14 mouse cellular contexts compared by ENCODE assay signal in the genomic region with DNA sequence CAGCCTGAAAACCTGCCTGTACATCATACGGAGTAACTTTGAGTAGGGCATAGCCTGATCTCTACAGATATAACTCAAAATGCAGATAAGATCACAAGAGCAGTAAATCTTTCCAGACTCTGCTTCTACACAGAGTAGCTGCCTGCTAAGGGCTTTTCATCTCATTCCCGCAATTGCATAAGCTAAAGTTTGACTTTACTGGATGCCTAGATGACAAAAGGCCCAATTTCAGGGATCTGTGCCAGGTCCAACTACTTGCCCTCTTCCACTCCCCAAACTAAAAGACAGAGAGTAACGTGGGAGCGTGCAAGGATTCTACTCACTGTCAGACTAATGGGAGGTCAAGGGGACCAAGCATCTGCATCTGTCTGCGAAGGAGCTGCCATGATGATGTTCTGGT.
"Had no signal": no experiment of that assay in that cellular context is flagged by ENCODE, and none has a peak within 500 bp of the region (broad histone marks: within the 10 kb centered on the region; RNA-seq: fewer than 3 reads in every experiment).

No protein-coding gene starts in this region.

- H3K9ac ChIP-seq: lung, embryonic 14.5 days; midbrain, embryonic 12.5 days; neural tube, embryonic 12.5 days; stomach, embryonic 15.5 days had no signal

- DNase-seq: lung, adult 18-20 months; lung, embryonic 14.5 days; lung, postnatal 10 days; lung, postnatal 4 days; midbrain, embryonic 14.5 days; right cerebral cortex, postnatal 14 days; thymus, adult 2 months; thymus, postnatal 25 days; thymus, postnatal 4 days had no signal

- H3K4me3 ChIP-seq: midbrain, embryonic 10.5 days; midbrain, embryonic 12.5 days; neural tube, embryonic 12.5 days; stomach, embryonic 15.5 days had no signal

- H3K27me3 ChIP-seq: midbrain, embryonic 12.5 days; neural tube, embryonic 12.5 days; stomach, embryonic 15.5 days had no signal

- H3K27ac ChIP-seq: midbrain, embryonic 10.5 days; midbrain, embryonic 12.5 days; neural tube, embryonic 12.5 days; stomach, embryonic 15.5 days; stomach, postnatal 0 days had no signal

- H3K4me1 ChIP-seq: midbrain, embryonic 10.5 days; midbrain, embryonic 12.5 days; neural tube, embryonic 12.5 days; stomach, embryonic 15.5 days had no signal

- H3K36me3 ChIP-seq: midbrain, embryonic 10.5 days; midbrain, embryonic 12.5 days; neural tube, embryonic 12.5 days; stomach, embryonic 15.5 days had no signal

- H3K9me3 ChIP-seq: midbrain, embryonic 10.5 days; midbrain, embryonic 12.5 days; neural tube, embryonic 12.5 days; stomach, embryonic 15.5 days had no signal

- H3K4me2 ChIP-seq: lung, embryonic 14.5 days; midbrain, embryonic 12.5 days; neural tube, embryonic 12.5 days; stomach, embryonic 15.5 days had no signal
